Mouse (Mus musculus) cerebellum, adult (tissue): Measurements from ENCODE around the gene Lamtor2.
A peak's percentile ranks its signal among the peaks of the same experiment; 100 is the strongest.

Source experiments
- ATAC-seq: cut with Nextera tagmentation; 2 replicates; pipeline ENCODE4 v1.9.2; 2017; ENCODE audit warnings: mild to moderate bottlenecking, moderate library complexity, mixed read lengths; ENCODE audit not compliant: insufficient number of reproducible peaks, low FRiP score, low TSS enrichment

Lamtor2 gene

GRCm38 (mm10) chr3:88509692-88510420 lies 43.0 kb downstream of the Lamtor2 start, which contains the start of gene Lmna:
Lmna (minus strand) TSS chr3:88509956.
- peak; percentile 78 for ATAC-seq

GRCm38 (mm10) chr3:88509250-88509649 lies 43.6 kb downstream of the Lamtor2 start:
- ATAC-seq, result peak; percentile 2; the same call in 1 of the 2 replicates

DNA sequence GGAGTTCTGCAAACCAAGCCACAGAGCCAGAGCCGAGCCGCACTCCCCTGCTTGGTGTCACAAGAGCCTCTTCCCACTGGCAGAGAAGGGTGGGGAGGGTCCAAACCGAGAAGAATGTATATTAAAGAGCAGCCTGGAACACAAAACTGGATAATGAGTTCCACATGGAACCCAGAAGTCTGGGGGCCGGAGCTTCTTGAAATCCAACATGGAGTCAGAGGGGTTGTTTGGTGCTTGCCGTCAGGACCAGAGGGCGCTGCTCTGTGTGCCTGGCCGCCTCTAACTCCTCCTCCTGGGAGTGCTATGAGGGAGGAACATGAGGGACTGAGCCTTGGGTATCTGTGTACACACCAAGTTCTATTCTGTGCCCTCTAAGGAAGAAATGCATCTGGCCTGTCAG lies 47.1 kb downstream of the Lamtor2 start:
- no peak for ATAC-seq

- ATAC-seq, result no peak
These were observed 47.8 kb downstream of the Lamtor2 start for GRCm38 (mm10) chr3:88505081-88505480.

GRCm38 (mm10) chr3:88503881-88504746 lies 48.8 kb downstream of the Lamtor2 start:
- no peak for ATAC-seq

GRCm38 (mm10) chr3:88503505-88503863 lies 49.4 kb downstream of the Lamtor2 start:
- ATAC-seq, result 0 out of 2 replicates have a peak, but pooled peaks have one; percentile 5

GRCm38 (mm10) chr3:88502641-88503504 lies 50.0 kb downstream of the Lamtor2 start:
- peak; percentile 94 for ATAC-seq

DNA sequence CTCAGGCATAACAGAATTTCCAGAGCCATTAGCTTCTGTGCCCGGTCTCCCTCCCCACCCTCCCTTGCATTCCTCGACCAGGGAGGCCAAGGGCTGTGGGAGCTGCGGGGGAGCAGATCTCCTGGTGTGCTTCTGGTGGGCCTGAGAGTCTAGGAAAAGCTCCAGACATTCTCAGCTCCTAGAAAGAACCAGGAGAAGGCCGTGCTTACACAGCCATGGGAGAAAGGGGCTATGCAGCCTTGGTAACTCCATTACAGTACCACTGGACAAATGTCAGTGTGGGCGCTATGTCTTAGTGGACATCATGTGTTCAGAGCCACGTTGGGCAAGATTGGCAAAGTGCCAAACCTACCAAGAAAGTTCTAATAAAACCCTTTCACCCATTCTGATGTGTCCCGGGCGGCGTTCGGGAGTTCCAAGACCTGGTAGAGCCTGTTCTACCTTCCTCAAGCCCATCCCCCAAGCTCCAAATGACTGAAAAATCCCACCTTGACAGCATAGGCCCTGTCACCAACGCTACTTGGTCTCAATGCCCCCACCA lies 50.8 kb downstream of the Lamtor2 start:
- no peak for ATAC-seq

DNA sequence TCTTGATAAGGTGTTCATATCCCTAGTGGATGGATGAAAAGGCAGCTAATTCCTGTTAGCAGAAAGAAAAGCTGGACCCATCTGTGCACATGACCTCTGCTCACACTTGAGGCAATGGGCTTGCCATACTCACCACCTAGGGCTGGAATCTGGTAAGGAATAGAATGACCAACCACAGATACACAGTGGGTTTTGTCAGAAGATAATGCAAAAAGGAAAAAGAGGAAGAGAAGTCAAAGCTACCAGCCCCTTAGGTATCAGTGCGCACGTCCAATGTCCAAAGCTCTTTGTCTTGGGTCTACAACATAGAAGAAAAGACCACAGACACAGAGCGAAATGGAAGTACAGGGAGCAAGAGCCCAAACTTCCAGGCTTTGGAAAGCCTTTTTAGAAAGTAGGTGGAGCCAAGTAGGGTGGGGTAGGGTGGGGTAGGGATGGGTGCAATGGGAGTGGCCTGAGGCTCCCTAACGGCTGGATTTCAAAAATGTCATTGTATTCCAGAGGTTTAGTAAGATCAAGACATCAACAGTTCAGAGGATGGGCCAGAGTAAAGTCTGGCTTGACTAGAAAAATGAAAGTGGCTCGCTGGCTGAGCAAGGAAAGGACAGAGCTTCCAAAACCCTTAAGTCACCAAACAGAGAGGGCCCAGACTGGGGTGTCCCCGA lies 51.4 kb downstream of the Lamtor2 start:
- ATAC-seq, result no peak

GRCm38 (mm10) chr3:88500655-88501365 lies 52.1 kb downstream of the Lamtor2 start:
- ATAC-seq, result no peak

DNA sequence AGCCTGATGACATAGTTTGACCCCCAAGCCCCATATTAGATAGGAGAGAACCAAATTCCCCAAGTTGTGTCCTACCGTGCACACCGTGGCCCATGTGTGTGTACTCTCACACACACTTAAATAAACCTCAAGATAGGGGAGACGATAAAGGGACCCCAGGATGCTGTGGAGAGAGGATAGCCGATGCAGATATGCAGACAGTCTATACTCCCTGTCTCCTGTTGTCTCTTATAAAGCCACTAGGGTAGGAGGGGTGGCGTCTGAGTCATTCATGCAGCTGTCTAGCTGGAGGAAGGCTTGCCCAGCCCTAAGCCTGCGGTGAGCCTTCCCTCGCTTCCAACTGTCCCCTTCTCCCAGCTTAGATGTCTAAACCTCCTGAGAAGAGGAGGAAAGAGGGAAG lies 52.8 kb downstream of the Lamtor2 start:
- ATAC-seq, result no peak
